Mouse (Mus musculus): ENCODE measurements around the gene Mylk. TPM values are rescaled to one million over a fixed set of nuclear protein-coding genes. Genes with fewer than 3 reads are reported as not detected.

Gene Mylk
- polyA plus RNA-seq, 1 experiment: 233 TPM

- TF ChIP-seq CTCF (IDR thresholded peaks at IDR 0.05; ENCODE audit: insufficient read depth, low read length) (no peak), POLR2A (IDR thresholded peaks at IDR 0.05; ENCODE audit: borderline replicate concordance, extremely low read depth, low read depth, low read length) (no peak)
- DNase-seq: no peak
- Histone ChIP-seq H3K4me1 (ENCODE audit: control insufficient read depth, insufficient read depth, low read length) (peaks cover 2% of the 10 kb centered on the region; the same call in 1 of the 2 replicates), H3K4me3 (replicated peaks; ENCODE audit: extremely low read depth, low read depth, low read length) (no peak overlapping the region)
- WGBS: 86% methylated on average over 4 of the region's 4 CpGs
These were observed 159.9 kb downstream of the Mylk start for GRCm38 (mm10) chr16:34904876-34905275.

GRCm38 (mm10) chr16:34909437-34909836, 164.4 kb downstream of the Mylk start:
- 39% methylated on average over 6 of the region's 6 CpGs for WGBS
- no peak for DNase-seq
- H3K4me3 ChIP-seq (replicated peaks; ENCODE audit: extremely low read depth, low read depth, low read length): no peak overlapping the region
- peaks cover 2% of the 10 kb centered on the region; the same call in 1 of the 2 replicates for H3K4me1 ChIP-seq (ENCODE audit: control insufficient read depth, insufficient read depth, low read length)
- no peak for TF ChIP-seq CTCF (IDR thresholded peaks at IDR 0.05; ENCODE audit: insufficient read depth, low read length)
- TF ChIP-seq POLR2A (IDR thresholded peaks at IDR 0.05; ENCODE audit: borderline replicate concordance, extremely low read depth, low read depth, low read length): peak; percentile 18; the same call in 1 of the 2 replicates

GRCm38 (mm10) chr16:34917373-34917900, 172.4 kb downstream of the Mylk start:
- no peak for DNase-seq
- H3K4me3 ChIP-seq (replicated peaks; ENCODE audit: extremely low read depth, low read depth, low read length): no peak overlapping the region
- TF ChIP-seq POLR2A (IDR thresholded peaks at IDR 0.05; ENCODE audit: borderline replicate concordance, extremely low read depth, low read depth, low read length): no peak
- TF ChIP-seq CTCF (IDR thresholded peaks at IDR 0.05; ENCODE audit: insufficient read depth, low read length): no peak
- H3K4me1 ChIP-seq (ENCODE audit: control insufficient read depth, insufficient read depth, low read length): peaks cover 8% of the 10 kb centered on the region
- 82% methylated on average over 4 of the region's 4 CpGs for WGBS

- no peak for TF ChIP-seq POLR2A (IDR thresholded peaks at IDR 0.05; ENCODE audit: borderline replicate concordance, extremely low read depth, low read depth, low read length)
- TF ChIP-seq CTCF (IDR thresholded peaks at IDR 0.05; ENCODE audit: insufficient read depth, low read length): peak; percentile 69
- peak; percentile 63 for DNase-seq
- Histone ChIP-seq H3K4me1 (ENCODE audit: control insufficient read depth, insufficient read depth, low read length) (peaks cover 26% of the 10 kb centered on the region), H3K4me3 (replicated peaks; ENCODE audit: extremely low read depth, low read depth, low read length) (no peak overlapping the region)
- WGBS: 17% methylated on average over 6 of the region's 6 CpGs
These were observed 175.2 kb downstream of the Mylk start for GRCm38 (mm10) chr16:34920182-34920581.

- no peak for DNase-seq
- WGBS: 33% methylated on average over 8 of the region's 8 CpGs
- Histone ChIP-seq H3K4me1 (ENCODE audit: control insufficient read depth, insufficient read depth, low read length) (peaks cover 32% of the 10 kb centered on the region), H3K4me3 (replicated peaks; ENCODE audit: extremely low read depth, low read depth, low read length) (no peak overlapping the region)
- no peak for TF ChIP-seq POLR2A (IDR thresholded peaks at IDR 0.05; ENCODE audit: borderline replicate concordance, extremely low read depth, low read depth, low read length)
- TF ChIP-seq CTCF (IDR thresholded peaks at IDR 0.05; ENCODE audit: insufficient read depth, low read length): no peak
These were observed 175.9 kb downstream of the Mylk start for GRCm38 (mm10) chr16:34920868-34921267.

GRCm38 (mm10) chr16:34921319-34921718, 176.3 kb downstream of the Mylk start:
- TF ChIP-seq CTCF (IDR thresholded peaks at IDR 0.05; ENCODE audit: insufficient read depth, low read length) (no peak), POLR2A (IDR thresholded peaks at IDR 0.05; ENCODE audit: borderline replicate concordance, extremely low read depth, low read depth, low read length) (peak; percentile 78; the same call in 1 of the 2 replicates)
- Histone ChIP-seq H3K4me1 (ENCODE audit: control insufficient read depth, insufficient read depth, low read length) (peaks cover 35% of the 10 kb centered on the region), H3K4me3 (replicated peaks; ENCODE audit: extremely low read depth, low read depth, low read length) (peak overlapping the region; percentile 62)
- WGBS: 50% methylated on average over 10 of the region's 10 CpGs
- DNase-seq: no peak

GRCm38 (mm10) chr16:34923630-34924029, 178.6 kb downstream of the Mylk start:
- no peak for DNase-seq
- Histone ChIP-seq H3K4me1 (ENCODE audit: control insufficient read depth, insufficient read depth, low read length) (peaks cover 39% of the 10 kb centered on the region), H3K4me3 (replicated peaks; ENCODE audit: extremely low read depth, low read depth, low read length) (peak overlapping the region; percentile 42)
- TF ChIP-seq POLR2A (IDR thresholded peaks at IDR 0.05; ENCODE audit: borderline replicate concordance, extremely low read depth, low read depth, low read length): no peak
- TF ChIP-seq CTCF (IDR thresholded peaks at IDR 0.05; ENCODE audit: insufficient read depth, low read length): no peak
- WGBS: 57% methylated on average over 9 of the region's 9 CpGs

- 53% methylated on average over 5 of the region's 5 CpGs for WGBS
- Histone ChIP-seq H3K4me3 (replicated peaks; ENCODE audit: extremely low read depth, low read depth, low read length) (no peak overlapping the region), H3K4me1 (ENCODE audit: control insufficient read depth, insufficient read depth, low read length) (peaks cover 39% of the 10 kb centered on the region)
- TF ChIP-seq CTCF (IDR thresholded peaks at IDR 0.05; ENCODE audit: insufficient read depth, low read length): no peak
- TF ChIP-seq POLR2A (IDR thresholded peaks at IDR 0.05; ENCODE audit: borderline replicate concordance, extremely low read depth, low read depth, low read length): no peak
- no peak for DNase-seq
These were observed 179.3 kb downstream of the Mylk start for GRCm38 (mm10) chr16:34924324-34924723.

GRCm38 (mm10) chr16:34924937-34925618, 180.1 kb downstream of the Mylk start:
- WGBS: 31% methylated on average over 6 of the region's 6 CpGs
- peaks cover 40% of the 10 kb centered on the region for H3K4me1 ChIP-seq (ENCODE audit: control insufficient read depth, insufficient read depth, low read length)
- peak; percentile 74 for DNase-seq
- TF ChIP-seq POLR2A (IDR thresholded peaks at IDR 0.05; ENCODE audit: borderline replicate concordance, extremely low read depth, low read depth, low read length) (no peak), CTCF (IDR thresholded peaks at IDR 0.05; ENCODE audit: insufficient read depth, low read length) (no peak)
- H3K4me3 ChIP-seq (replicated peaks; ENCODE audit: extremely low read depth, low read depth, low read length): no peak overlapping the region
